Mouse (Mus musculus) liver (tissue): ENCODE measurements around the gene Igsf23.
A peak's percentile ranks its signal among the peaks of the same experiment; 100 is the strongest.
"Not testable (repeated sequence)": the region's sequence is repeated elsewhere in the genome, so short reads cannot be mapped to it uniquely, and the experiment has no call there.

ENCODE experiments used
- DNase-seq: peaks from one replicate; pipeline ENCODE4 v3.0.0-alpha.2; 2020; ENCODE audit warnings: mixed read lengths

The Igsf23 gene

DNA sequence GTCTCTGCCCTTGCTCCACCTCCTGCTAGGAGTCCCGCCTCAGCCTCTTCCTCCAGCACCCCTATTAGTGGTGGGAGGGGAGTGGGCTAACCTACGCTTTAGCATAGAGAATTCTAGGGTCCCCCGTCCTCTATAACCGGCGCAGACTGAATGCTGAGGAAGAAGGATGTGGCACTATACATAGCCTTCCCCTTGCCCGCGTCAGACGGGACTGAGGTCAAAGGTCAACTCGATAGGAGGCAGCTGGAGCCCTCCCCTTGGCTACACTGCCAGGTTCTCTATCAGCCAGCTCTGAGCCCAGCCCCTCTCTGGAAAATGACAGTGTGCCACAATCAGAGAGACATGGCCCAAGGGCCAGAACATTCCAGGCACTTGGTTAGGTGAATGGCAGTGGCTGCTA is at the start of gene Igsf23:
Gene Igsf23 (minus strand): TSS at position 168 of the 400 bp plus-strand sequence.
- DNase-seq = no peak

DNA sequence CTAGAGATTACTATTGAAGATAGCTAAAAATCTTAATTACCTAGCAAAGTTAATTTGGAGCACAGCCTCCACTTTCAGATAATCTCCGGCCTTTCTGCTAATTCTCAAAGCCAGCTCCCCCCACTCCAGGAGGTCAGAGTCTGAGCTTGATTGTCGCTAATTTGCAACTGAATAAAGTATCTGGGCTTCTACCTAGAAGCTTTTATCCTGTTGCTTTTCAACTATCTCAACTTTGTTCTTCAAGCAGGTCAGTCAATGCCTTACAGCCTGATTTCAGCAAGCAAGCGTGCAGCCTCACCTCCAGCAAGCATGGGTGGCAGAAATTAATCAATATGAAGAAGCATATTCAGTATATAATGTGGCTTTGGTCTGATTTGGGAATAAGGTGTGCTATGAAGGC is 46.2 kb upstream of the Igsf23 start:
- not testable (repeated sequence) for DNase-seq

DNA sequence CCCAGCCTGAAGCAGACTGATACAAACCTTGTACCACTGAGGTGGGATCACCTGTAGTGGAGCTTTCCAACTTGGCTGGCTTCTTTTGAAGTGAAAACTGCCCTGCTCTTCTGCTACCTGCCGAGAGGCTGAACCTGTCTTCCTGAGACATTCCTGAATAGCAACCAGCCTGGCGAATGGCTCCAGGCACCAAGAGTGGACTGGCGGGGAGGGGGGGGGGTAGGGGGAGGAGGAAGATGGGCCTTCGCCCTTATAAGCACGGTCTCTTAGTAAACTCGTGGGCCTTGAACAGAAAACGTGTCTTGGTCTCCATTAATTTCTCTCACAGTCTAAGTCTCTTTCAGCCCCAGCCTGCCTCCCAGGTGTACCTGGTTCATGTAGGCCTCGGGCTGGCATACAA is 40.6 kb upstream of the Igsf23 start, which contains the start of gene Nlrp9b:
Gene Nlrp9b (plus strand): TSS at position 301 of the 400 bp plus-strand sequence.
- not testable (repeated sequence) for DNase-seq

DNA sequence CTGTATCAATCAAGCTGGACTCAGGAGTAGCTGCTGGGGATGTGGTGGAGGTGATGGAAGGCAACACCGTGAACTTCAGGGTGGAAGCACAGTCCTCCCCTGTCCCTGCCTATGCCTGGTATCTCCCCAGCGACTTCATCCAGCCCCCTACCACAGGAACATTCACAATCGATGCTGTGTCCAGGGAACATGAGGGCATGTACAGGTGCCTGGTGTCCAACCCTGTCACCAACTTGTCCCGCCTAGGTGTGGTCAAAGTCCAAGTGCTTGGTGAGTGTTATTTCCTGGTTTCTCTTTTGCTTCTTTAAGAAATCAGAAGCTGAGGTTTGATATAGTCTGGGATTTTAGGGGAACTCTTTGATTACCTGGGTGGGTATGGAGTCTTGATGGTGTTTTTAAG is 21.0 kb upstream of the Igsf23 start:
- no peak for DNase-seq

DNA sequence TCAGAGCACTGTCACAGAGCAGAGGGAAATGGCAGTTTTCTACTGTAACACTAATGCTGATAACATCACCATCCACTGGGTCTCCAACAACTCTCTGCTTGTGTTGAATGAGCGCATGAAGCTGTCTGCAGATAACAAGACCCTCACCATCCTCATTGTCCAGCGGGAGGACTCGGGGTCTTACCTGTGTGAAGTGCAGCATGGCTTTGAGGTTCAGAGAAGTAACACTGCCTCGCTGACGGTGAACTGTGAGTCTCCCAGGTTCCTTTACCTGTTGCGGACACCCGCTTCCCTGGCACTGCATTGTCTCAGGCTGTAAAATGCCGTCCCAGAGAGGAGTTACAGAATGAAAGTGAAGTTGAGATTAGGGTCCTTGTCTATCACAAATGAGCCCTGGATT is 19.6 kb upstream of the Igsf23 start:
- no peak for DNase-seq

DNA sequence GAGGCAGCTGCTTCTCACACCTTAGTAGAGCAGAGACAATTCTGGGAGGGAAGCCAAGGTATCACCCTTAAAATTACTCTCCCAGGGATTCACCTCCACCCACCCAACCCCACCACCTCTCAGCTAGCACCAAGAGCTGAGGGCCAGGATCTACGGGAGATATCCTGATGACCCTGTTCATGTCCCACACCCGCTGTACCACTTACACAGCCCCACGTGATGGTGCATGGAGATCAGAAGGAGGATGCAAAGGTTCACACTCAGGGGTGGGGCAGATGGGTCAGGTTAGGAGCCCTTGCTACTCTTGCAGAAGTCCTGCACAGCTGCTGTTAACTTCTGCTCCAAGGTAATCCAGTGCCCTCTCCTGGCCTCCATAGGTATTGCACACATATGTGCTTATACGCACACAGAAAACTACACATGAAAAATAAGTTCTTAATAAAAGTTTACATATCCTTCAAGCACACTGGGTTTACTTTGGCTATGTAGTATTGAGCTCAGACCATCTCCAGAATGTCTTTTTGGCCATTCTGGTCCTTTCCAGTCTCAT is 19.1 kb upstream of the Igsf23 start:
- no peak for DNase-seq

DNA sequence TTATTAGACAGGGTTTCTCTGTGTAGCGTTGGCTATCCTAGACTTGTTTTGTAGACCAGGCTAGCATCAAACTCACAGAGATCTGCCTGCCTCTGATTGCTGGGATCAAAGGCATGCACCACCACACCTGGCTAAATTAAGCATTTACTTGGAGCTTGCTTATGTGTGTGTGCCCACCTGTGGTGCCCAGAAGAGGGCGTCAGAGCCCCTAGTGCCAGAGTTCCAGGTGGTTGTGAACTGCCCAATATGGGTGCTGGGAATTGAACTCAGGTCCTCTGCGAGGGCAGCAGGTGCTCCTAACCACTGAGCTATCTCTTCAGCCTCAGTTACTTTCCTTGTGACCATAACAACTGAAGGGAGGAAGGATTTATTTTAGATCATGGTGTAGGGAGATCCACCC is 18.6 kb upstream of the Igsf23 start:
- DNase-seq = no peak

DNA sequence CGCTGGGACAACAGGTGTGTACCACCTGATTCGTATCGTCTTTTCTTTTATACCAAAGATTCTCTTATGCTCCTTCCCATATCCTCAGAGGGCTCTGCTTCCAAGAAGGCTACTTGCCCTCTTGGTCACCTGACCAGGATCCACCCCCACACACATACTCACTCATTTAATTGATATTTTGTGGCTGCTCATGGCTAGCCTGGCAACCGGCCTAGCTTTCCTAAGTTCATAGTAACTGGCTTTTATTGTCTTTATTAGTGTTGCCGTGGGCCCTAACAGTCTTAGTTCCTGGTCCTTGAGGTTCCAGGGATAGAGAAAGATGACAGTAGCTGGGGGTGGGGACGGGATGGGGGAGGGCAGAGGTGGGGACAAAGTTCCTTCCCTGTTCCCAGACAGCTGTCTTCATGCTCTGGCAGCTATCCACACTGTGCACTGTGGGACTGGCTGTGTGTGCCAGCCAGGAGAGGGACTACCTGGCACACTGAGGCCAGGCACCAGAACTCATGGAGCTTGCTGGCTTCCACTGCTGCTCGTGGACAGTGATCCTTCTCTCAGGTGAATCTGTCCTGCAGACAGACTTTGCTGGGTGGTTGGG is 14.5 kb upstream of the Igsf23 start, which contains the start of gene Ceacam20:
Gene Ceacam20 (plus strand): TSS at position 428 of the 595 bp plus-strand sequence.
- DNase-seq = no peak

DNA sequence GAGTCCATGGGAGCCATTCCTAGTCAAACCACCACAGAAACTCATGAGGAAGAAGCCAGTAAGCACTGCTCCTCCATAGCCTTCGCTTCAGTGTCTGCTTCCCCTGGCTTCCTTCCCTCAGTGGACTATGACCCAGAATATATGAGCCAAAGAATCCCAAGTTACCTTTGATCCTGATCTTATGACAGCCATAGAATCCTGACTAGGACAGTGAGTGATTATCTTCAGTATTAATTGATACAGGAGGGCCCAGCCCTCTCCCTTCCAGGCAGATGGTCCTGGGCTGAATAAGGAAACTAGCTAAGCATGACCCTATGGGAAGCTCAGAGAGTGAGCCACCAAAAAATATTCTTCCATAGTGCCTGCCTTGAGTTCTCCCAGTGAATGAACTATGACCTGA is 11.9 kb upstream of the Igsf23 start:
- no peak for DNase-seq

DNA sequence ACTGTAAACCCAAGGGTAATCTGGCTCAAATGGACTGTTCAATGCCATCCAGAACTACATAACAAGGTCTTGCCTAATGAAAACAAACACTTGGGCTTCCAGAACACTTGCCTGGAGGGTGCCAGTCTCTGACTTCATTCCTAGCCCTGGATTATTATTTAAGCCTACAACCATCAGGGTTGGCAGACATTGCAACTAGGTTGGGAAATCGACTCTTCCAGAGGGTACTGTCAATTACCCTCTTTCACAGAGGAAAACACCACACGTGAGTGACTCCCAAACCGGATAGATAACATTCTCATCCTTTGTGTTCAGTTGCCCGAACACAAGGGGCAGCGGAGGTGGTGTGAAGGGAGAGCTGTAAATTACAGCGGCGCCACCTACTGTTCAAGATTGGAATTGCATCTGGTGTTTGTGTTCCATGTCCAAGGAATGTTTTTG is 5.8 kb upstream of the Igsf23 start:
- DNase-seq = peak; percentile 77

DNA sequence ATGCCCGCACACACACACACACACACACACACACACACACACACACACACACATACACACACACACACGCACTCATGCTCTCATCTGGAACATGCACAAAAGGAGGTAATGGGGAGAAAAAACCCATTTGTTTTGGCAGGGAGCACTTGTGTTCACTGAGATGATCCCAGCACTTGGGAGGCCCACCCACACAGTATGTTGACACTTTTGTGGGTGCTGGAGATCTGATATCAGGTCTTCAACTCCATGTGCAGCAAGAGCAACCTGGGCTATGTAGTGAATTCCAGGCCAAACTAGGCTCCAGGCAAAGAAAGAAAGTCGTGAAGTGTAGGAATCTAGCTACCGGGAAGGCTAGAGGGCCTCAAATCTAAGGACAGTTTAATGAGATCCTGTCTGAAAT is 5.3 kb upstream of the Igsf23 start:
- no peak for DNase-seq

DNA sequence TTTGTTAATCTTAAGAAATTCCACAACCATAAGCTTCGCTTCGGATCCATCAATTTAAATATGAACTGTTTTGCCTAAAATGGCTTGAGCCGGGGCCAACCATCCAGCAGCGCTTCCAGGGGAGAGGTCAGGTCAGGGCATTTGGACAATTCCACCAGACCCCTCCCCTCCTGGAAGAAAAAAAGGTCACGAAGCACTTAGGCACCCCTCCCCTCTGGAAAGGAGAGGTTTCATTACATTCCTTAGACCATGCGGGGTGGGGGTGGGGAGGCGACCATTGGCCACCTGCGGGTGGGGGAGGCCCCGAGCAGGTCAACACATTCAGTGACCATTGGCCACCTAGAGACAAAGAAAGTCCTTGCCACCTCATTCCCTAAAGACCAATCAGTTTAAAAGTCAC is 2.5 kb upstream of the Igsf23 start:
- no peak for DNase-seq

DNA sequence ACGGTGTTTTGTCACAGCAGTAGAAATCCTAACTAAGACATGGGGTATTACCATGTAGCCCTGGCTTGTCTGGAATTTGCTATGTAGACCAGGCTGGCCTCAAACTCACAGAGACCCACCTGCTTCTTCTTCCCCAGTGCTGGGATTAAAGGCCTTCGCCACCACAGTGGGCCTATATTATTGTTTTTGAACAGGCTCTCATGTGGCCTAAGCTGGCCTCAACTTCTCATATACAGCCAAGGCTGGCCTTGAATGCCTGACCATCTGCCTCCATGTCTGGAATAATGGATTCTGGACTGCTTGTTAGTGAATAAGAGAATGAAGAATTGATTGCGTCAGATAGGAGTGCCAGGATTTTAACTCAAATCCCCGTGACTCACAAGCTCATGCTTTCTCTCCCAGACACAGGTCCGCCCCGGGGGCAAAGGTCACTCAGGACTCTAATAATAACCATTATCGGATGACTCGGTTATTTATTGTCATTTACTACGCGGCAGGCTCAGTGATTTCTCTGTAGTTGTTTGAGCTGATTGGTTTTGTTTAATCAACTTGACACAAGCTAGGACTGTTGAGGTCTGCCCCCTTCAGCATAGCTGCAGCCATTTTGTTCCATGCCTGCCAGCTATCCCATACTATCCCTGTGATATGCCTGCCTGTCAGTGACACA is 1.9 kb upstream of the Igsf23 start:
- DNase-seq = no peak

DNA sequence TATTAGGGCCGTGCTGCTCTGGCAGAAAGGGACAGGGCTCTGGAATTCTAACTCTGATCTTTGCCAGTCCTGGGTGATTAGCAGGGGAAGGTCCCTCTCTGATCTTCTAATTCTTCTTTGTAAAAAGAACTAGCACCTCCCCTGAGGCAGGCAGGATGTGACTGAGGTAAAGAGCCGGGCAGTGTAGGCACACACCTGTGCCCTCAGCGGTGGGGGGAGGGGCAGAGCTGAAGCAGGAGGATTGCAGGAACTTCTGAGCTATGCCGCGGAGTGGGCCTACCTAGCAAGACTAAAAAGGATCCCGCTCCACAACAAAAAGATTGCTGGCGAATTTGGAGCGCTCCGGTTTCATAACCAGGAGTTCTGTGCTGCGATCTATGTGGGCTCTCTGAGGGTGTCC is 560 bp downstream of the Igsf23 start:
- no peak for DNase-seq

DNA sequence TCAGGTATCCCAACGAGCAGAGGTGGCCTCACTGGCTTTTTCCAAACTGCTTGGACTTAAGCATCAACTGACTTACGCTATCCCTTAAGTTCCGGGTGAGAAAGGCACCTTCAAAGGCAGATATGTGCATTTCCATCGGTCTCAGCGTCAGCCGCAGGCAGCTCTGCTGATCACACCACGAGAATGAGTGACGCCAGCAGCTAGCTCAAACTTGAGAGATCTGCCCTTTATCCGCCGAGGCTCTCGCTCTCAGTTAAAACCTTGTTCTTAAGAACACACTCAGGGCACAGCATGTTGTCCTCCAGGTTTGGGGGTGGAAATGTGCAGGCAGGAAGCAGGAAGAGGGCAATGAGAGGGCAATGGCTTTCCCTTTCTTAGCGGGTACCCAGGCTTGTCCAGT is 1.6 kb downstream of the Igsf23 start:
- DNase-seq = no peak

DNA sequence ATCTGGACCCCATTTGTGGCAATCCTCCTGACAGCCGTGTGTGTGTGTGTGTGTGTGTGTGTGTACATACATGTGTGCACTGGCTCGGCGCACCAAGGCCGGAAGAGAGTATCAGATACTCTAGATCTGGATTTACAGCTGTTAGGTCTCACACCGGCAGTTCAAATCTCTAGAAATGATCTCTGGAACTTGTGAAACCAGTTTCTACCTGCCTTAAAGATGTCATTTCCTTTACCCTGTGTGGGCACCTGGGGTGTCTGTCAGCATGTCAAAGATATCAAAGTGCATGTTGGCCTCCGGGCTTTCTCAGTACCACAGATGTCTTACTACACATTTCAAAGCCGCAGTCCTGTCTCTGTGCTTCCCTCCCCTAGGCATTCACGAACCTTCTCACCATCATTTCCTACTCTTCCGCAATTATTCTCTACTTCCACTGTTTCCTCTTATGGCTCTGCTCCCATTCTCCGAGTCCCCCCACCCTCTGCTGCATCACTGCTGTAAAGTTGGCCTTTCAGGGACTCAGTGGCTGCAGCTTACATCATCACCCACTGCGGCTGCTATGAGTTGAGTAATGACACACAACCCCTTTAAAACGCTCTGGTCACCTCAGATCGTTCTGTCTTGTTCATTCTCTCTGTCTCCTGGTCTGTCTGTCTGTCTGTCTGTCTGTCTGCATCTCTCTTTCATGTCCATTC is 4.6 kb downstream of the Igsf23 start:
- DNase-seq = no peak

DNA sequence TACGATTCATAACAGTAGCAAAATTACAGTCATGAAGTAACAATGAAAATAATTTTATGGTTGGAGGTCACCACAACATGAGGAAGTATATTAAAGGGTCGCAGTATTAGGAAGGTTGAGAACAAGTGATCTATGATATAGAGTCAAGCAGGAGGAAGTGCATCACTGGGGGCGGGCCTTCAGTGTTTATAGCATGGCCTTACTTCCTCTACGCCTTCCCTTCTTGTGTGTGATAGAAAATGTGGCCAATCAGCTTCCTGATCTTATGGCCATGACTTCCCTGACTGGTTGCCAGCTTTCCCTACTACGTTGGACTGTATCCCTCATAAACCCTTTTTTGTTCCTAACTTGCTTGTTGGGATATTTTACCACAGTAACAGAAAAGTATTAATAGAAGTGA is 5.4 kb downstream of the Igsf23 start:
- DNase-seq = no peak

DNA sequence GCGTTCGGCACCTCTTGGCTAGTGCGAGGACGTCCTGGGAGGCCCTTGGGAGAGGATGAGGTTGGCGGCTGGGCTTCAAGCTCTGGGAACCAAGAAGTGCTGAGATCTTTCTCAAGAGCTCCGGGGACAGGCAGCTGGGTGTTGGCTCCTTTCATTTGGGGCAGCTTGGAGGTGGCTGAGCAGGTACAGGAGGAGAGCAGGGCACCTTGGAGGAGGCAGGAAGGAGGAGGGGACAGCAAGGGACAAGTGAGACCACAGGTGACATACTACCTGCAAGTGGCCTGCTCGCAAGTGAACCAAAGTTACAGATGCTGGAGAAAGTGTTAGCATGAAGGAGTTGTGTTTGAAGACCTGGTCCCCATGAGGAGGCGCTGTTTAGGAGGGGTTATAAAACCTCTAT is 5.8 kb downstream of the Igsf23 start:
- no peak for DNase-seq

DNA sequence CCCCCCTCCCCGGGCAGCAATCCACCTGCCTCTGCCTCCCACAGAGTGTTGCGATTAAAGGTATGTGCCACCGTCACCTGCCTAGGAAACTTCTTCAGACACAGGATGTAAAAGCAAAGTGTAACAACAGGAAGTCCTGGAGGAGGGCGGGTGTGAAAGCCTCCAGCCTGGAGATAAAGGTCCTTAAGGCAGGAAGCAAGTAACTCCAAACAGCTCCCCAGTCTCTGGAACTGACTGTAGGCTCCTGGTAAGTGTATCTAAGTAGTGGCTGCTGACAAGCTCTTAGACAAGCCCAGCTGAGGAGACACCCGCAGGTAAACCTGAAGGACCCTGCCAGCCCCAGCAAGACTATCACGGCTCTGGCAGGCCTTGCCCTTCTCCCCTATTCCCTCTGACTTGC is 10.3 kb downstream of the Igsf23 start:
- no peak for DNase-seq

DNA sequence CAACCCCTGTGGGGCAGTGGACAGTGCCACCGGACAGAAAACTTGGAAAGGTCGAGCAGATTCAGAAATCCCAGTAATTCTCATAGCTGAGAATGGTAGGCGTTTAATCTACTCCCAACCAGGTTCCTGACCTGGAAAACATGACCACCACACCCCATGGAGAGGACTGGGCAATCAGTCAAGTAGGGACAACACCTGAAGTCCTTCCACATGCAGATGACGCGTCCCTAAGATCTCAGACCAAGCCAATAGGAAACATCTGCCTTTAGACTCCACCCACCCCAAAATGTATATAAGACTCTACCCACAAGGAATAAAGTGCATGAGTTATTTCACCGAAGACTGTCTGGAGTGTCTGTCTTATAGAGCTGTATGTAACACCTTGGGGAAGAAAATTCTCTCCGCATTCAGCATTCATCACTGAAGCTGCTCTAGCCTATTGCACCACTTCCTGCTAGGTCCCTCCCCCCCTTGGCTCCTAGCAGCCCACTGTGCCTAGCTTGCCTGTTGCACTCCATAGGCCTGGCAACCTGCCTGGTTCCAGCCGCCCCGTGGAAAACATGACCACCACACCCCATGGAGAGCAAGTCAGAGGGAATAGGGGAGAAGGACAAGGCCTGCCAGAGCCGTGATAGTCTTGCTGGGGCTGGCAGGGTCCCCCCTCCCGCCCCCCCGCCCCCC is 10.9 kb downstream of the Igsf23 start:
- DNase-seq = peak; percentile 38

DNA sequence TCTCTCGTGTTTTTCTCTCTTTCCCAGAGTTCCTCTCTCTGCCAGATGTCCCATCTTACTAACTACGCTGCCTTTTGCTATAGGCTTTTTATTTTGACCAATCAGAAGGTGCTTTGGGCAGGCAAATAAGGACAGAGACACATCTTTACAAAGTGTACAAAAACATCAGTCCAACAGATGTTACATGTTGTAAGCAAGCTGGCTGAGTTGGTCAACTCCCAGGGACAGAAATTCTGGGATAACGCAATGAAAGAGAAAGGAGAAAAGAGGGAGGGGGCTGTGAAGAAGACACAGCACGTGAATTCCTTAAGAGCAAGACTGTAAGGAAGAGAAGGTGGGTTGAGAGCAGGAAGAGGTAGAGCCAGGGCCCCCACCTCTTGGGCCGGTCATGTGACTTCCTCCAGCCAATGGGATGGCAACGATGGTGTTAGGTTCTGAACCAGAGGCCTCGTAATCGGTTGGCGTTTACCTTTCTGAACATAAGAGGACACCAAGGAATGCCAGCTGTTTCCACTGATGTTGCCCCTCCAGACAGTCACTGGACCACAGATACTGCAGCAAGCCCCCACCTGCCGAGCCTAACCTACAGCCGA is 13.2 kb downstream of the Igsf23 start:
- DNase-seq = no peak

DNA sequence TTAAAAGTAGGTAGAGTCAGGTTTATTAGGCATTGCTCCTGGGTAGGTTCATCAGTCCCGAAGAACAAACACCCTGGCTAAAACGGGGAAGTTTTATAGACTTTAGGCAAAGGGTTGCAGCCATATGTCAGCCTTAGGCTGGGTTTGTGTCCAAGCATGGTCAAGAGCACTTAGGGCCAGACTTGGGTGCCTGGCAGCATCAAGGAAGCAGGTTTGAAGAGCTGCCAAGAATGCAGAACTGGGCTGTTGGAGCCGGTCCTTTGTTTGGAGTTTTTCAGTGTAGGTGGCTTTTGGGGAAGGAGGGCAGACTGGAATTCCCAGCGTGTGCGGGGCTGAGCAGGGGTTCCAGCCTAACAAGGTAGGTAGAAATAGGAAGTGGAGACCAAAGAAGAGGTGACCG is 14.6 kb downstream of the Igsf23 start:
- no peak for DNase-seq
